Mouse (Mus musculus): ENCODE measurements around the gene Ssbp2.

Gene Ssbp2

DNA sequence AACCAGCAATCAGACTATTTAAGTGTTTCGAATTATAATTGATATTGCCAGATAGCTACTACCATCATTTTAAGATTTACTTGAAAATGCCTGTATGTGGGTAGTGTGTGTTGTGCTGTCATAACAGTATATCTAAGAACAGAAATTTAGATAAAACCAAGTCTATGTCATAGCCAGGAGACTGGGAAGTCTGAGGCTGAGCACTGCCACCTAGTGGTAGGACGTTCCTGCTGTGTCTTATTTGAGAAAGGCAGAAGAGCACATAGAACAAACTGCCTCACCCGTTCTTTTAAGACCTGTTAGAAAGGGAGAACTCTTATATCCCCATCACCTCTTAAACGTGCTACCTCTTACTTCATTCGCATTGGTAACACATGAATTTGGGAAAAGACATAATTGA, 176.7 kb downstream of the Ssbp2 start:
- DNase-seq: peak; percentile 77 to 91

DNA sequence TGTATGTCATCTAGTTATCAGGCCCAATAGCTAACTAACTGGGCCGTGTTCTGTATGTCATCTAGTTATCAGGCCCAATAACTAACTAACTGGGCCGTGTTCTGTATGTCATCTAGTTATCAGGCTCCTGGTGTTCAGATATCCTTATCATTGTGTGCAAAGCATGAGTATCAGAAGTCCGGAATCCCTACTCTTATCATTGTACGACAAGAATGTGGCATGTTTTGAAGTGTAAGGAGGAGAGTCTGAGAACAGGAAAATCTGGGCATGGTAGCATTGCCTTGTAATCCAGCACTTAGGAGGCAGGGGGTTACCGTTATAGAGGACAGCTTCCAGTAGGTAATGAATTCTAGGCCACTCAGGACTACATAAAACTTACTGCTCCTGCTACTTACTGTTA, 178.8 kb downstream of the Ssbp2 start:
- DNase-seq: no peak

GRCm38 (mm10) chr13:91640219-91640618, 180.1 kb downstream of the Ssbp2 start:
- no peak for DNase-seq

- peak; percentile 42 to 54 for DNase-seq
These were observed 188.2 kb downstream of the Ssbp2 start for GRCm38 (mm10) chr13:91648240-91648639.

DNA sequence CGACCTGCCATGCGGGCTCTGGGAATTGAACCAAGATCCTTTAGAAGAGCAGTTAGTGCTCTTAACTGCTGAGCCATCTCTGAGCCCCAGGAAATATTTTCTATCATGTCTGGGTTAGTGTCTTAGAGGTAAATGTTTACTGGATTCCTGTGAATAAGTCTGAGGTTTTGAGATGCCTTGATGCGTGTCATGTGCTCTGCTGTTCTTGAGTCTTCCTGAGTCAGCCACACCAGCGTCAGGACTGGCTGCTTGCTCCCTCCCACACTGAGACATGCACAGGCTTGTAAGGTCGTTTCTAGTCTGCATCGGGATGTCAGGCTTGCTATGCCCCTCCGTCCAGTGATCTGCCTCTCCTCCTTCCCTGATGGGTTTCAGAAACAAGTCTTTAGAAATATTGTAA, 189.8 kb downstream of the Ssbp2 start:
- peak; percentile 39 to 72 for DNase-seq

DNA sequence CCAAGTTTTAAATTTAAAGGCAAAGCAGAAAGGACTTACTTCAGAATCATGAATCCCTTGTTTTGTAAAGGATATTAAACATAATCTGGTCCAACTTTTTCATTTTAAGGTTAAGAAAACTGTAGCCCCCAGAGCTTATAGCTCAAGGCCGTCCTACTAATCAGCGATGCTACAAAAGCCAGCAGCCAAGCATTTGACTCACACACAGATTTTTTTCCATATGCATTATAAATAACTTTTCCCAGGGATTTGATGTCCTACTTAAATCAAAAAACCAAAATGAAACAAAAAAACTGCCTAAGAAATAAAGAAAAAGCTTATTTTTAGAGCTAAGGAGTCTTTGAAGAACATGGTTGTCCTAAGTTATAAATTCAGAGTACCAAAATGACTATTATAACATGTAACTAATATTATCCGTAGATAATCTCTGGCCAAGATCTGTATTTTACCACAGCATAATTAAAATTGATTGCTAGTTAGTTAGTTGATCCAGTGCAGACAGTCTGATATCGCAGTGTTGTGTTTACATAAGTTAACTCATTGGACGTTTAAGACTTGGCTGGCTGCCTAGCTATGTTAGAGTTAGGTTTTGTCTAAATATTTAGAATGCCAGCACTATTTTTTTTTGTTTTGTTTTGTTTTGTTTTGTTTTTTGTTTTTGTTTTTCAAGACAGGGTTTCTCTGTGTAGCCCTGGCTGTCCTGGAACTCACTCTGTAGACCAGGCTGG, 201.1 kb downstream of the Ssbp2 start:
- no peak for DNase-seq

DNA sequence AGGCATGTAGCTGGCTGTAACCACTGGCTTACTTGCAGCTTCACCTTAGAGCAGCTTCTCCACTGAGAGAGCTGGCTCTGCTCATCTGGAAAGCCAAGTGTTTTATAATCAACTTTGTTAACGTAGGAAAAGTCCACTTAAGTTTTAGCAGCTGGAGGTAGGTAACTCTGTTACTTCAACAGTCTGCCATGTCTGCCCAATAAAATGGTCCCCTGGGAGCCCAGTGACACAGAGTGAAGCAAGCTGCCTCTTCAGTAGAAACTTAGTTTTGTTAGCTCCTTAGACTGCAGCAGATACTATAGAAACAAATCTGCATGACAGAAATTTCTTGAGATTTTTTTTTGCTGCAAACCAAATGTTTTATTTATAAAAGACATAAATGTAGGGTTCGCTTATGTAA, 202.7 kb downstream of the Ssbp2 start:
- no peak for DNase-seq

- no peak for DNase-seq
These were observed 213.2 kb downstream of the Ssbp2 start for GRCm38 (mm10) chr13:91673241-91673640.

DNA sequence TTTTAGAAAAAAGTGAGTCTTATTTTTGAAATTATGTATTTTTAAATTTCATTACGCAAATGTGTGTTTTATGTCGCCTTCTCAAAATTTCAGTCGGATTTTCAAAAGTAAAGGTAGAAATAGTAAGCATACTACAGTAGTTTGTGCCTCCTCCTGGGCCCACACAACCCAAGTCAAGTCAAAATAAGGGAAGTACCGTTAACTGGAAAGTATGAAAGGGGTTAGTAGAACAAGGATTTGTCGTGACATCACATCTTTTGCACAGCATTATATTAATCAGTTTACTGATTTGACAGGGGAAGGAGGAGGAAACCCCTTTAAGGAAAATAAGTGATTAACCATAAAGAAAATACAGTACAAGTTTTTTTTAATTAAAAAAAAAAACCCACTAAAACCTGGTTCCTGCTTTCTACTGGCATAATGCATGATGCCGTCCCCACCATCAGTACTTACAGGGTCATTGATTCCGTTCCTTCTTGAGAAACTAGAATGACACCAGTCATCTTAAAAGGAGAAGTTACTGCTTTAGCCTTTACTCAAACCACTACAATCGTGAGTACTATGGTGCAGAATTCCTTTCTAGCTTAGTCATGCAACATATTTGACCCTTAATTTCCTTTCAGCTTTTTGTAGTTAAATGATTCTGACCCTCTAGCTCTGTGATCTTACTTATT, 220.8 kb downstream of the Ssbp2 start:
- DNase-seq: no peak

- no peak for DNase-seq
These were observed 221.4 kb downstream of the Ssbp2 start for GRCm38 (mm10) chr13:91681474-91681873.

DNA sequence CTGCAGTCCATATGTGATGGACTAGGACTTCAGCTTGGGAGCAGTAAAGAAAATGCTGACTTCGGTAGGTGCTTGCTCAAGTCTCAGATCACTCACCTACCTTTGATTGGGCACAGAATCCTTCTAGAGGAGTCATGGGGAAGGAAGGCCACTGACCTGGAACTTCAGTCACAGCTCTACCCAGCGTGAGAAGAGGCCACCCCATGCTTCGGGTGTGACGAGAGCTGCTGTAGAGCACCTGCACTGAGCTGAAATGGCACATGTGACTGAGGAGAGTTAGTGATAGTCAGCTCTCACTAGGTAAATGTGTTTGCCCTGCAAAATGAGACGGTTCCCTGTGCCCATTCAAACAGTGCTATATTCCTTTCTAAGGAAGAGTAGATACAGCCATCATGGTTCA, 230.0 kb downstream of the Ssbp2 start:
- no peak for DNase-seq

DNA sequence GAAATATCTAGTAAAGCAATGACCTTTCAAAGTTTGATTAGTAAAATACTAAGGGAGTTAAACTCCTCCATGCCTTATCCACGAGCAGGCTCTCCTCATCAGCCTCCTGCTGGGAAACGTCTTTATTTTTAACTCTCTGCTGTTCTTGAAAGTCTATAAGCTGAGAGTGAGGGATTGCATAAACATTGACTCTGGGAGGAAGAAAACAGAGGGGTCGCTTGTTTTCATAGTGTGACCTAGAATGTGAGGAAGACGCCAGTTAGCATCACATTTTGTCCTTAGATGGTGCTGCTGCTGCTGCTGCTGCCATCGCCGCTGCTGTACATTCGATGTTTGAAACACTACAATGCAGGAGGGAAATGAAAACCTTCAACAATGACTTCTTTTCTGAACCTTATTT, 233.5 kb downstream of the Ssbp2 start:
- DNase-seq: no peak

DNA sequence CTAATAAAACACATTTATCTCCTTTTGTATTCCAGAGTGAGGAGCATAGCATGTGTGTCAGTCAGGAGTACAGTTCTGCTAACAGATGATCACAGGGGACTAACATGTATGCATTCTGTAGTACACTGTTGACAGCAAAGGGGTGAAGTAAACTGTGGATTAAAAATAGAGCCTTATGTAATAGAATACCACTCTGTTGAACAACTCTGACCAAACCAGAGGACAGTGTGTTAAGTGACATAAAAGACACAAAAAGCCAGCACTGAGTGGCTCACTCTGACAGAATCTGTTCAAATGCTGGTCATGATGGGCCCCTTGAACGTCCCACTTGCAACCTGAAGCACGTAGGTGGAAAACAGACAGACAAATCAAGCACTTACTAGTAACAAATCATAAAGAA, 235.3 kb downstream of the Ssbp2 start:
- DNase-seq: no peak

- DNase-seq: no peak
These were observed 236.1 kb downstream of the Ssbp2 start for GRCm38 (mm10) chr13:91696109-91696645.

DNA sequence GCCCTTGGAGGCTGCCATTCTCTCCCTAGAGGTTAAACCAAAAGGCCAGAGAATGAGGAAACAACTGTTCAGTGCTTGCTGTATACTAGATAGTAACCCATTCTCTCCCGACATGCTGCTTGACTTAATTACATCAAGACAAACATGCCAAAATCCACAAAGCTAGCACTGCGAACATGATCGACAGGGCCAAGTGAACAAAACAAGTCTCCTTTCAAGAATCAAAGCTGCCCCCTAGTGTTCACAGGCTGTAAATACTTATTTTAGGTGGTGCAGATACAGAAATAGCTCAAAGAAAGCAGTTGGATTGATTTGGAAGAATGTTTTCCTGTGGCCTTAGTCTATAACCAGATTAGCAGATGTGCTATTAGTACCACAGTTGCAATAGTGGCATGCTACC, 236.9 kb downstream of the Ssbp2 start:
- DNase-seq: peak in 1 of 2 experiments; percentile 60

GRCm38 (mm10) chr13:91702337-91702736, 242.3 kb downstream of the Ssbp2 start:
- no peak for DNase-seq

- no peak for DNase-seq
These were observed 259.4 kb downstream of the Ssbp2 start for GRCm38 (mm10) chr13:91719487-91719886.

DNA sequence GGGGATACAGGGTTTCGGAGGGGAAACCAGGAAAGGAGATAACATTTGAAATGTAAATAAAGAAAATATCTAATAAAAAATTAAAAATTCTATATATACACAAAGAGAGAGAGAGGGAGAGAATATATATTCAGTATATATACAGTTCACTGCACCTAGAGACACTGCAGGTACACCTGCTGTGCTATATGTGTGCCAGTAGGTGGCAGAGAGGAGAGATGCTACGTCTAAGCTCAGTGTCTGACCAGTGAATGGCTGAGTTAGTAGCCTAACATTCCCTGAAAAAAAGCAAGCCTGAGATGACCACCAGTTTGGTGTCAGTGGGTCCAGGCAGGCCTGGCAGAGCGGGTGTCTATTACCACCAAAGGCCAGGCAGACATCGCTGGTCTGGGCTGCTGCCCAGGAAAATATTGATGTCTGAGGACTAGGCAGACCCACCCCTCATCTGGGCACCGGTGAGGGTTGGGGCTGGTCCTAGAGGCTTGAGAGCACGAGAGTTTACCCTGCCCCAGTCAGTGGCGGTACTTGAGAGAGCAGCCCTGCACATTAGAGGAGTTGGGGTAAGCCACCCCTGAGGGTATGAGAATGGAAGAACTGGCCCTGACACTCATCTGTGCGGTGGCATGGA, 263.1 kb downstream of the Ssbp2 start:
- no peak for DNase-seq

DNA sequence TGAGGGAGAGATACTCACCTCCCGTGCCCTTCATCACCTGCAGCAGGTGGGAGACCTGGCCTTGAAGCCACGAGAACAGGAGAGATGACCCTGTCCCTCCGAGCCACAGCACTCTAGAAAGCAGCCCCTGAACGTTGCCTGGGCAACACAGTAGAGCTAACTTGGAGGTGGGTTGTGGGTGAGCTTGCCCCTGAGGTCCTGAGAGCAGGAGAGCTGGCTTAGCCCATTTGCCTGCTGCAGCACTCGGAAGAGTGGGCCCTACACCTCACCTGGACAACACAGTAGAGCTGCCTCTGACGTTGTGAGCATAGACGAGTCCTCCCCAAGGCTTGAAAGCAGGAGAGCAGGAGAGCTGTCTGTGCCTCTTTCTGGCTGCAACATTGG, 263.6 kb downstream of the Ssbp2 start:
- DNase-seq: no peak

GRCm38 (mm10) chr13:91724211-91724610, 264.1 kb downstream of the Ssbp2 start:
- no peak for DNase-seq

GRCm38 (mm10) chr13:91725130-91725529, 265.0 kb downstream of the Ssbp2 start:
- DNase-seq: no peak

DNA sequence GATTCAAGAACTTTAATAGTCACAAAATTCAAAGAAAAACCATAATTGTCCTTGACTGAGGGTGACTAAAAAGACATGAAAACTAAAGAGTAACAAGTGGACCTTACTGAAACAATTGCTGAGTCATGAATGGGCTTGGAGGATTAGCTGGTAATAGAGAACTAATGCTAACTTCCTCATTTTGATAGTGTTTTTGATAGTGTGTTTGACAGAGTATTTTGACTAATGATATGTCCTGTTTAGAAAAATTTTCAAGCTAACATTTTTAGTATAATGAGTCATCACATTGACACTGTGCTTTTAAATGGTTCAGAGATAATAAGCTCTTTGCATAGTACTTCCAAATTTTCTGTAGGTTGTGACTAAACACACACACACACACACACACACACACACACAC, 267.8 kb downstream of the Ssbp2 start:
- DNase-seq: no peak

GRCm38 (mm10) chr13:91737191-91737590, 277.1 kb downstream of the Ssbp2 start:
- DNase-seq: no peak

GRCm38 (mm10) chr13:91740851-91741250, 280.8 kb downstream of the Ssbp2 start:
- DNase-seq: no peak

All from kidney, postnatal 25 days (tissue).